Mouse (Mus musculus) ES-Bruce4 (cell line): ENCODE data around the gene Kifc1.

Source experiments
- CTCF ChIP-seq: IDR thresholded peaks from one replicate; pipeline ENCODE4 v1.8.1; 2011; ENCODE audit warnings: low read depth, low read length
- EP300 ChIP-seq: IDR thresholded peaks from 2 replicates; pipeline ENCODE4 v1.6.1; 2011; ENCODE audit warnings: low read depth, low read length; ENCODE audit not compliant: insufficient read depth
- POLR2A ChIP-seq: IDR thresholded peaks from one replicate; pipeline ENCODE4 v1.8.1; 2011; ENCODE audit warnings: low read length; ENCODE audit not compliant: insufficient read depth

DNA sequence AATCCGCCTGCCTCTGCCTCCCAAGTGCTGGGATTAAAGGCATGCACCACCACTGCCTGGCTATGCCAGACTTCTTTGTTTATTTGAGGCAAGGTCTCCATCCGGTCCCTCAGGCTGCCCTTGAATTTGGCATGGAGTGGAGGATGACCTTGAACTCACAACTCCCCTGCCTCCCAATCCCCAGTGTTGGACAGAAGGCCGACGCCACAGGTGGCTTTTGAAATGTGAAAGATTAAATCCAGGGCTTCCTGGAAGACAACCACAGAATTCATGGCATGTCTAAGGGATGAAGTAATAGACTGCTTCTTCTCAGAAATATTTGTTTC, 10.5 kb upstream of the Kifc1 start:
- TF ChIP-seq CTCF = no peak
- TF ChIP-seq POLR2A = no peak
- TF ChIP-seq EP300 = peak; percentile 97
